Mouse (Mus musculus): Measurements from ENCODE around the gene Ano3. TPM values are rescaled to one million over a fixed set of nuclear protein-coding genes. Genes with fewer than 3 reads are reported as not detected.
"Not testable (repeated sequence)": the region's sequence is repeated elsewhere in the genome, so short reads cannot be mapped to it uniquely, and the experiment has no call there.

Ano3 gene
- 1.00 and 1.1 TPM in 2 replicates for polyA plus RNA-seq (2015; fragmentation: Nextera tagmentation; extraction: Ambion mirVana)

DNA sequence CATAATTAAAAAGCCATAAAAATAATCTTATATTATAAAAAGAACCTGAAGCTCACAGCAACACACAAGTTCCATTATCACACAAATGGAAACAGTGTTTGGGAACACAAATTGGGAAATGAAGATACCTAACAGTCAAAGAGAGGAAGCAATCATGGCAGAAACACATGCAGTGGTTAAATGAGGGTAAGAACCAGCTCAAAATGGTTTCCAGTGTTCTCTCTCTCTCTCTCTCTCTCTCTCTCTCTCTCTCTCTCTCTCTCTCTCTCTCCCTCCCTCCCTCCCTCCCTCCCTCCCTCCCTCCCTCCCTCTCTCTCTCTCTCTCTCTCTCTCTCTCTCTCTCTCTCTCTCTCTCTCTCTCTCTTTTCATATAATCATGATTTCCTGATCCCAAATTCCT, at the start of gene Ano3:
Ano3 (minus strand) TSS at position 101 of the 400 bp plus-strand sequence.
- Histone ChIP-seq H3K4me3 (peak within 1 kb of the TSS; percentile 44), H3K4me2 (peak within 1 kb of the TSS; percentile 74), H3K9ac (peak within 1 kb of the TSS; percentile 43)
- H3K9me3 ChIP-seq; H3K27ac ChIP-seq (replicated peaks); ATAC-seq (ENCODE audit: low FRiP score, low read depth); H3K27me3 ChIP-seq; H3K4me1 ChIP-seq (replicated peaks); H3K36me3 ChIP-seq: not testable (repeated sequence)

DNA sequence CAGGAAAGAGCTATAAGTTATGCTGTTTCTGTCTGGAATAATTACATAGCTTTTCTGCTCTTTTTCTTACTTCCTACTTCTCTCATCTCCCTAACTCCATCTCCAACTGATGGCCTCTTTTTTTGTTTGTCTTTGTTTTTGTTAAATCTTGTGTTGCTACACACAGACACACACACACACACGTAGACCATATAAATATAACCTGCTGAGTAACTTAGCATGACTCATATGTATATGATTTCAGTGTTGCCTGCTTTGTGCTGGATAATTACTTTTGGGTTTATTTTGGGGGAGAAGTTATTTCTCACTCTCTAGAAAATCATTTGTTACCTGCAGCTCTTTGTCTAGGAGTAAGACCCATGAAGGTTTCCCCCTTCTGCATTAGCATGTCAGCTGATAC, 39.3 kb upstream of the Ano3 start:
- Histone ChIP-seq H3K36me3 (no peaks in the 10 kb centered on the region), H3K4me2 (no peak overlapping the region), H3K9ac (no peak overlapping the region), H3K4me3 (no peak overlapping the region), H3K9me3 (no peaks in the 10 kb centered on the region), H3K27me3 (no peaks in the 10 kb centered on the region), H3K4me1 (replicated peaks) (no peaks in the 10 kb centered on the region), H3K27ac (replicated peaks) (no peak overlapping the region)
- WGBS = 84% methylated on average over 1 of the region's 1 CpGs
- ATAC-seq (ENCODE audit: low FRiP score, low read depth) = no peak

DNA sequence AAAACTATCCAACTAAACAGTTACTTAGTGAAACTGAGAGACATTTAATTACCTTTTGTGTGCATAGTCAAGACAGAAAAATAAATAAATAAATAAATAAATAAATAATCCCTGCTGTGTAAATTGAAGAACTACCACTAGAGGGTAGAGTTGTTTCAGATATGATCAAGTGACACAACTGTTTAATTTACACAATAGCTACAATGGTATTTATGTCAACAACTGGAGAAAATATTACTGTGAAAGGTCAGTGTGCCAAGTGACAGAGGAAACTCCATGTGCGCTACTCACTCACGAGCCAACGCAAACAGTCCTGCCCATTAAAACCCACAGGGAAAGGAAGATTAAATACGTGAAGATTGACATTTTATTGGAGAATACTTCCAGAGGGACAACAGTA, 38.8 kb upstream of the Ano3 start:
- no peak overlapping the region for H3K4me3 ChIP-seq
- H3K36me3 ChIP-seq = no peaks in the 10 kb centered on the region
- no peak overlapping the region for H3K27ac ChIP-seq (replicated peaks)
- H3K9ac ChIP-seq = no peak overlapping the region
- no peaks in the 10 kb centered on the region for H3K4me1 ChIP-seq (replicated peaks)
- no peaks in the 10 kb centered on the region for H3K27me3 ChIP-seq
- no peak for ATAC-seq (ENCODE audit: low FRiP score, low read depth)
- 61% methylated on average over 4 of the region's 4 CpGs for WGBS
- no peaks in the 10 kb centered on the region for H3K9me3 ChIP-seq
- H3K4me2 ChIP-seq = no peak overlapping the region

DNA sequence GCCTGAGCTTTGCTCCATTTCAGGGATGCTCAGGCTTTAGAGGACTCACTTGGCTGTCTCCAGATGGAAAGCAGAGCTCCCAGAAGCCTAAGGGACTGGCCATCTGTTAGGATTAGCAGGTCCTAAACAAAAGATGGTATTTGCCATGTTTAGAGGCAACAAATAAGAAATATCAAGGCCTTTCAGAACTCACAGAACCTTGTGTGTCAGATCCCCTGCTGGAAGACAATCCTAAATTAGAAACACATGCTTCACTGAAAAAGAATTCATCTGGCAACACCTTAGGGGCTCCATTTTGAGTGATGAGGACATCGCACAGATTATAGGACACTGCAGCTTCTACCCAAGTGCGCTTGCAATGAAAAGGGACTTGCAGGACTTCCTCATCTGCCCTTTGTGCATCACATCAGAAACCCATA, 35.1 kb upstream of the Ano3 start:
- ATAC-seq (ENCODE audit: low FRiP score, low read depth) = no peak
- Histone ChIP-seq H3K27me3 (no peaks in the 10 kb centered on the region), H3K4me2 (no peak overlapping the region), H3K9ac (no peak overlapping the region), H3K4me3 (no peak overlapping the region), H3K27ac (replicated peaks) (no peak overlapping the region), H3K36me3 (no peaks in the 10 kb centered on the region), H3K4me1 (replicated peaks) (no peaks in the 10 kb centered on the region), H3K9me3 (no peaks in the 10 kb centered on the region)
- WGBS = 64% methylated on average over 2 of the region's 2 CpGs

DNA sequence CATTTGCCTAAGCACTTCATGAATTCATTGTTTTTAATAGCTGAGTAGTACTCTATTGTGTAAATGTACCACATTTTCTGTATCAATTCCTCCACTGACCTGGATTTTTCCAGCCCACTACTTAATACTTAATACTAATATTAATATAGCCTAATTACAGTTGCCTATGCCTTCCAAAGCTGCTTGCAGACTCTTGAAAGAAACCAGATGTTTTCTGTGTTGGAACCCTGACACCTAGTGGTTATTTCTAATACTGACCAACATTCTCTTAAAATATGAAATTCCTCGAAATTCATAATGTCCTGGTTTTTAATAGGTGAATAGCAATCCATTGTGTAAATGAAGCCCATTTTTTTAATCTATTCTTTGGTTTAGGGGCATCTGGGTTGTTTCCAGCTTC, 31.0 kb upstream of the Ano3 start:
- no peaks in the 10 kb centered on the region for H3K36me3 ChIP-seq
- no peaks in the 10 kb centered on the region for H3K4me1 ChIP-seq (replicated peaks)
- H3K4me3 ChIP-seq = no peak overlapping the region
- no peaks in the 10 kb centered on the region for H3K9me3 ChIP-seq
- peak; percentile 59; the same call in 1 of the 2 replicates for ATAC-seq (ENCODE audit: low FRiP score, low read depth)
- H3K27ac ChIP-seq (replicated peaks) = no peak overlapping the region
- no peaks in the 10 kb centered on the region for H3K27me3 ChIP-seq
- H3K4me2 ChIP-seq = no peak overlapping the region
- WGBS = 31% methylated on average over 1 of the region's 1 CpGs
- H3K9ac ChIP-seq = no peak overlapping the region

DNA sequence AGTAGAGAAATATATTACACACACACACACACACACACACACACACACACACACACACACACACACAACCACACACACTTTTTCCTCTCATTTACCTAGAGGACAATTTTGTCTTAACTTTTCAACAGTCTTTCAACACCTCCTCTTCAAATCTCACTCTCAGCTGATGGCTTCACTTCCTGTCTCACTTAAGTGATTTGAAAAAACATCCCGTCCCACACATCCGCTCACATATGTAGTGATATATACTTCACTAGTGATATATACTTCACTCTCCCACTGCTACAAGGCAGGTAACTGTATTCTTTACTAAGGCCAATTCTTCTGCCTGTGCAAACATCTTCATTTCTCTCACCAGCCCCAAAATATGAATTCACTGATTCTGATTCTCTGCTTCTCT, 28.9 kb upstream of the Ano3 start:
- no peak overlapping the region for H3K9ac ChIP-seq
- no peaks in the 10 kb centered on the region for H3K36me3 ChIP-seq
- no peak overlapping the region for H3K4me2 ChIP-seq
- H3K27ac ChIP-seq (replicated peaks) = no peak overlapping the region
- no peaks in the 10 kb centered on the region for H3K9me3 ChIP-seq
- H3K27me3 ChIP-seq = no peaks in the 10 kb centered on the region
- H3K4me3 ChIP-seq = no peak overlapping the region
- WGBS = 86% methylated on average over 2 of the region's 2 CpGs
- H3K4me1 ChIP-seq (replicated peaks) = no peaks in the 10 kb centered on the region
- no peak for ATAC-seq (ENCODE audit: low FRiP score, low read depth)

DNA sequence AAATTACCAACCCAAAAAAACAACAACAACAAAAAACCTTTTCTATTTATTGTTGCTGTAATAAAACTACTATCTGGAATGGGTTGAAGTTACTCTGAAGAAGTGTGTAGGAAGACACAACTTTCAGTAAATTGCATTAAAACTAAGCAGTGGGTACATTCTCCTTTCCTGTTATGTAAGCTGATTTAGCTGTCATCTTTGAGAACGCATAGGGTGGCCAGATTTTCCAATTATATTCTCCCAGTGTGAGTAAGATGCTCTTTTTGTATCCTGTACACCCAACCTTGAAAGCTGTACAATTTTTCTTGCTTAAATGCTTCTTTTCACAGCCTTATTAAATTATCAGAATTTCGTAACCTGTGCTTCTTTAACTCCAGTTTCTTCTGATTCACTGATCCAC, 26.1 kb upstream of the Ano3 start:
- Histone ChIP-seq H3K27ac (replicated peaks) (no peak overlapping the region), H3K9ac (no peak overlapping the region), H3K4me3 (no peak overlapping the region), H3K4me1 (replicated peaks) (no peaks in the 10 kb centered on the region), H3K27me3 (no peaks in the 10 kb centered on the region), H3K9me3 (no peaks in the 10 kb centered on the region), H3K36me3 (no peaks in the 10 kb centered on the region), H3K4me2 (no peak overlapping the region)
- WGBS = 91% methylated on average over 2 of the region's 2 CpGs
- ATAC-seq (ENCODE audit: low FRiP score, low read depth) = no peak

DNA sequence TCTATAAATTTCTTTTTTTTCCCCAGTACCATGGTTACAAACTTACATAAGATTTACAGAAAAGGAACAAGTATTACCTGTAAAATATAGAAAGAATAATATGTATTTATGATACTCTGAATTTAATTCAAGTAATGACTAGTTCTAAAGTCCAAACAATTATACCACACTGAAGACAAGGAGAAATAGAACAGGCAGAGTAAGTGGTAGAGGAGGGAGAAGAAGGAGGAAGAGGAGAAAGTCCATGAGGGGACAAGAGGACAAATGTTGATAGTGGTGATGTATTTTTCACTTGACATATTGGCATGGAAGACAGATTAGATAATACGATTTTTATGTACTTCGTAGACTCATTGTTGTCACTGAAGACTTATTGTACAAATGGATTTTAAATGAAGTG, 19.4 kb upstream of the Ano3 start:
- WGBS = 91% methylated on average over 2 of the region's 2 CpGs
- no peak for ATAC-seq (ENCODE audit: low FRiP score, low read depth)
- Histone ChIP-seq H3K9me3 (no peaks in the 10 kb centered on the region), H3K36me3 (no peaks in the 10 kb centered on the region), H3K27ac (replicated peaks) (no peak overlapping the region), H3K4me3 (no peak overlapping the region), H3K4me1 (replicated peaks) (no peaks in the 10 kb centered on the region), H3K9ac (no peak overlapping the region), H3K27me3 (no peaks in the 10 kb centered on the region), H3K4me2 (no peak overlapping the region)

DNA sequence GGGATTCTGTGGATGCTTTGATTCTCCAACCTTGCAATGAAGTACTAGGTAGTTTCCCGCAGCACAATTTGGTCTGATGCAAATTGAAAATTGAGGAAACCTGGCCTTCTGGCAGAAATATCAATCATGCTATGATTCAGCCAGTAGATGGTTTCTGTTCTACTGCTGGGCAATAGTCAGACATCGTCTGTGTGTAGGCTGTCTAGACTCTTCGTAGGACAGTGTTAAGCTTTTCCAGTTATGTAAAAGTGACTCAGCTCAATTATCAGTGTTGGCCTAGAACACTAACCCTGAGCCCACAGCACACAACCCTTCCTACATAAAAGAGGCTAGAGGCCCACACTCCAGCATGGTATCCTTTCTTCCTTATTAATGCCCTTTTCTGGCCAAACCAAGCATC, 14.7 kb upstream of the Ano3 start:
- H3K27me3 ChIP-seq = no peaks in the 10 kb centered on the region
- no peaks in the 10 kb centered on the region for H3K9me3 ChIP-seq
- no peak overlapping the region for H3K27ac ChIP-seq (replicated peaks)
- H3K4me3 ChIP-seq = no peak overlapping the region
- WGBS = 87% methylated on average over 3 of the region's 3 CpGs
- no peaks in the 10 kb centered on the region for H3K4me1 ChIP-seq (replicated peaks)
- no peak for ATAC-seq (ENCODE audit: low FRiP score, low read depth)
- H3K36me3 ChIP-seq = no peaks in the 10 kb centered on the region
- no peak overlapping the region for H3K4me2 ChIP-seq
- H3K9ac ChIP-seq = no peak overlapping the region

DNA sequence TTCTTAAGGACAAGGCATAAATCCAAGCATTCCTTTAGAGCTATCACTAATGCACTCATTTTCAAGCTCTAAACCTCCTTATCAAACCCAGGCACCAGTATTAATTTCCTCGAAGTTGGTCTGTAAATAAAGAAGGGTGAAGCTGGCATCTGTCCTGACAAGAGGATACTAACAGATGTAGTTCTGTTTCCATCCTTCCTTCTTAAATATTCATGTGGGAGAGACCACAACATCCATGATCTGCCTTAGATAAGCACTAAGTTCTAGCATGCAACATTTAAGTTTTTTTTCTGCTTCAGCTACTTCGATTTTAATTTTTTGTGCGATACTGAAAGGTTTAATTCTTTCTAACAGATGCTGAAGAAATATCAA, 305 bp downstream of the Ano3 start:
- H3K4me2 ChIP-seq = peak overlapping the region; percentile 74
- peak overlapping the region; percentile 44 for H3K4me3 ChIP-seq
- peaks cover 7% of the 10 kb centered on the region; the same call in 1 of the 2 replicates for H3K4me1 ChIP-seq (replicated peaks)
- H3K27ac ChIP-seq (replicated peaks) = no peak overlapping the region
- peak; percentile 46; the same call in 1 of the 2 replicates for ATAC-seq (ENCODE audit: low FRiP score, low read depth)
- 67% methylated on average over 3 of the region's 3 CpGs for WGBS
- no peaks in the 10 kb centered on the region for H3K27me3 ChIP-seq
- H3K9me3 ChIP-seq = no peaks in the 10 kb centered on the region
- no peaks in the 10 kb centered on the region for H3K36me3 ChIP-seq
- H3K9ac ChIP-seq = peak overlapping the region; percentile 43; the same call in 1 of the 2 replicates

DNA sequence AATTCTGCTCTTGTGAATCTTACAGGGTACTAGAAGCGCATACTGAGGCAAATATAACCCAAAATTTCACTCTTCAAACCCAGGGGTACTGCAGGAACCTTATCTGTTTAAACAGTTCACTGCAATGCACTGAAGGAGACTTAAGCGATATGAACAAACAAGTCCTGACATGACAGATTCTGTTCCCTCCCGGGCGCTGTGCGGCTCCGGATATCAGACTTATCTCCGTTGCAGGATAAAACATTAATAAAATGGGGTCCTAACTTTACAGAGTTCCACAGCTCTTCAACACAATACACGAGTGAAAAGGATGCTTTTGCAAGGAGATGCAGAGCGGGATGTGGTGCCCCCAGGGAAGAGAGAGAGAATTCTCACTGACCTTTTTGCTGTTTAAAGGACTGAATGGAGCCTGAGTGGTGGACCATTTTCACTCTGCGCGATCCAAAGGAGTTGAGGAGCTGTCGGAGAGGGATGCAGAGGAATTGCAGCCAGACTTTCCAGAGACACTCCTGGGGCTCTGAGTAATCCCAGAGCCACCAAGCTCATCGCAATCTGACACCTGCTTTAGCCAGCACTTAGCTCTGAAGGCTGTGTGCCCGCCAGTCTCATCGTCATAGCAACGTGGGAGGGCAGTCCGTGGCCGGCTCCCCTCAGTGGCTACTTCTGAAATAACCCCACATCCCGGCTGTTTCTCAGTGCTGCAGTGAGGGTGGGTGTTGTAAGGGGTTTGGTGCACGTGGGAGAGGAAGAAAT, 868 bp downstream of the Ano3 start:
- Histone ChIP-seq H3K9me3 (no peaks in the 10 kb centered on the region), H3K4me2 (peak overlapping the region; percentile 74), H3K27ac (replicated peaks) (no peak overlapping the region; the same call in 1 of the 2 replicates), H3K36me3 (no peaks in the 10 kb centered on the region), H3K9ac (peak overlapping the region; percentile 43), H3K27me3 (no peaks in the 10 kb centered on the region), H3K4me1 (replicated peaks) (peaks cover 7% of the 10 kb centered on the region; the same call in 1 of the 2 replicates), H3K4me3 (peak overlapping the region; percentile 44)
- peak; percentile 93 for ATAC-seq (ENCODE audit: low FRiP score, low read depth)
- 4% methylated on average over 20 of the region's 20 CpGs for WGBS

DNA sequence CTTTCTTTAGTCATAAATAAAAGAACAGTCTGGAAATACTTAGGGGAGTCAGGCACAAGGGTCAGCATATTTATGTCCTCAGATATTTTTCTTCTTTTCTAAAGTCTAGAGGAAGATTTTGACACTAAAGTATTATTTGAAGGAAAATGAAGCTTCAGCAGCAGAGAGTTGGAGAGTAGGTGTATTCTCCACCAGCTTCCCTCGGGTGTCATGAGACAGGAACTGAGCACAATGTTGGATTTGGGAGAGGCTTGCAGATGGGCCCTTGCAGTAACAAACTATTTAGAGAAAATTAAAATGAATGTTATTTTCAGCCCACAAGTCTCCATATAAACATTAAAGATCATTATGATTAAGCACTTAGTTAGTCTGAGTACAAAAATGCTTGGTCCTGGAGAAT, 5.6 kb downstream of the Ano3 start:
- Histone ChIP-seq H3K4me2 (no peak overlapping the region), H3K27ac (replicated peaks) (no peak overlapping the region), H3K27me3 (no peaks in the 10 kb centered on the region), H3K4me3 (no peak overlapping the region), H3K9ac (no peak overlapping the region), H3K4me1 (replicated peaks) (peaks cover 6% of the 10 kb centered on the region; the same call in 1 of the 2 replicates), H3K36me3 (no peaks in the 10 kb centered on the region), H3K9me3 (no peaks in the 10 kb centered on the region)
- 69% methylated on average over 1 of the region's 1 CpGs for WGBS
- no peak for ATAC-seq (ENCODE audit: low FRiP score, low read depth)

DNA sequence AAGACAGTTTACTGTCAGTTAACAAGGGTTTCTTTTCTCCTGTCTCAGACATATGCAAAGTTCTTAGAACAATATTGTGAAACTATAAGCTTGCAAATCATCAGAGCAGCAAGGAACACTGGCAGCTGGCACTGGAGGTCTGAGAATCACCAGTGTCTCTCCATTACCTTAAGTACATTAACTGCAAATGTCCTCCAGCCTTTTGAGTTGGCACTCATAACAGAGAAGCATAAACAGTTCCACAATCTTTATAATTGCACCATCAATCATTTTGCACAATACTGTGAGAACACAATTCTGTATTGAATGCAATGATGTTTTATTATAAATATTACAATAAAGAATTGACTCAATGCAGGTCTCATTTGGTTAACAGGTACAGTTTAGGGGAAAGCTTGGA, 15.0 kb downstream of the Ano3 start:
- no peaks in the 10 kb centered on the region for H3K9me3 ChIP-seq
- no peak overlapping the region for H3K27ac ChIP-seq (replicated peaks)
- no peaks in the 10 kb centered on the region for H3K4me1 ChIP-seq (replicated peaks)
- ATAC-seq (ENCODE audit: low FRiP score, low read depth) = no peak
- H3K27me3 ChIP-seq = no peaks in the 10 kb centered on the region
- H3K9ac ChIP-seq = no peak overlapping the region
- H3K4me2 ChIP-seq = no peak overlapping the region
- no peaks in the 10 kb centered on the region for H3K36me3 ChIP-seq
- no peak overlapping the region for H3K4me3 ChIP-seq
